Mouse (Mus musculus) forebrain, embryonic 11.5 days (tissue): ENCODE measurements around the gene Pinlyp. TPM values are rescaled to one million over a fixed set of nuclear protein-coding genes. Genes with fewer than 3 reads are reported as not detected.

Source experiments
- ATAC-seq: fragments of 200-750 bp; cut with Nextera tagmentation; replicated peaks from 2 replicates; pipeline ENCODE4 v1.8.0; 2017; ENCODE audit warnings: moderate TSS enrichment; ENCODE audit not compliant: low FRiP score
- DNase-seq: peaks from one replicate; pipeline ENCODE4 v3.0.0-alpha.2; 2017; ENCODE audit warnings: low spot score
- H3K27ac ChIP-seq: fragments of 300-500 bp; sonication (generic); 2 replicates; pipeline ENCODE4 v1.5.1; 2014; ENCODE audit warnings: low read depth, low read length
- H3K27me3 ChIP-seq: fragments of 300-500 bp; sonication (generic); 2 replicates; pipeline ENCODE4 v1.6.1; 2014; ENCODE audit warnings: mild to moderate bottlenecking, low read length, mixed read lengths; ENCODE audit not compliant: control insufficient read depth, insufficient read depth
- H3K36me3 ChIP-seq: fragments of 300-500 bp; sonication (generic); 2 replicates; pipeline ENCODE4 v1.6.1; 2014; ENCODE audit warnings: mild to moderate bottlenecking, low read length, moderate library complexity, mixed read lengths; ENCODE audit not compliant: control insufficient read depth, insufficient read depth
- H3K4me1 ChIP-seq: fragments of 300-500 bp; sonication (generic); replicated peaks from 2 replicates; pipeline ENCODE4 v1.6.1; 2014; ENCODE audit warnings: low read length, mixed read lengths; ENCODE audit not compliant: control insufficient read depth, insufficient read depth
- H3K4me2 ChIP-seq: fragments of 300-500 bp; sonication (generic); 2 replicates; pipeline ENCODE4 v1.6.1; 2014; ENCODE audit warnings: low read depth, mild to moderate bottlenecking, low read length, moderate library complexity, mixed read lengths; ENCODE audit not compliant: severe bottlenecking
- H3K4me3 ChIP-seq: fragments of 300-500 bp; sonication (generic); 2 replicates; pipeline ENCODE4 v1.5.1; 2014; ENCODE audit warnings: low read depth, low read length
- H3K9ac ChIP-seq: fragments of 300-500 bp; sonication (generic); 2 replicates; pipeline ENCODE4 v1.6.1; 2014; ENCODE audit warnings: low read length
- H3K9me3 ChIP-seq: fragments of 300-500 bp; sonication (generic); 2 replicates; pipeline ENCODE4 v1.6.1; 2016; ENCODE audit warnings: low read length, mixed read lengths; ENCODE audit not compliant: control insufficient read depth
- WGBS: fragments of 180-500 bp; shearing (Covaris S2); extraction: QIAGEN DNeasy Blood & Tissue Kit; methylation state at CpG from one replicate; pipeline ENCODE4 v1.1.7; 2014; 5-methylcytosine and 5-hydroxymethylcytosine counted together
- polyA plus RNA-seq: library from polyadenylated mRNA; unstranded; fragments of >200 nt; fragmentation: Nextera tagmentation; extraction: Ambion mirVana; gene quantifications from 2 replicates; pipeline ENCODE4 v1.2.1, GENCODE M21; 2014

Gene Pinlyp
- polyA plus RNA-seq, 1 experiment from 2014 or later = not detected

- H3K9me3 ChIP-seq = no peaks in the 10 kb centered on the region
- no peak overlapping the region for H3K27ac ChIP-seq
- no peak overlapping the region for H3K9ac ChIP-seq
- peaks cover 16% of the 10 kb centered on the region for H3K27me3 ChIP-seq
- H3K4me3 ChIP-seq = no peak overlapping the region
- H3K4me2 ChIP-seq = no peak overlapping the region
- H3K4me1 ChIP-seq = peaks cover 7% of the 10 kb centered on the region
- DNase-seq (no peak), ATAC-seq (no peak)
- 81% methylated on average over 4 of the region's 4 CpGs for WGBS
- H3K36me3 ChIP-seq = no peaks in the 10 kb centered on the region
Measured at GRCm38 (mm10) chr7:24537081-24537480, 8.8 kb downstream of the Pinlyp start.

- H3K4me2 ChIP-seq = no peak overlapping the region
Measured at GRCm38 (mm10) chr7:24534301-24534700, 11.6 kb downstream of the Pinlyp start.

GRCm38 (mm10) chr7:24533806-24534205 is 12.1 kb downstream of the Pinlyp start:
- Histone ChIP-seq H3K9me3 (no peaks in the 10 kb centered on the region), H3K27me3 (peaks cover 16% of the 10 kb centered on the region), H3K9ac (no peak overlapping the region), H3K4me1 (peaks cover 13% of the 10 kb centered on the region), H3K4me2 (0 out of 2 replicates have a peak overlapping the region, but pooled peaks have one; percentile 15), H3K4me3 (0 out of 2 replicates have a peak overlapping the region, but pooled peaks have one; percentile 9), H3K36me3 (no peaks in the 10 kb centered on the region), H3K27ac (no peak overlapping the region)
- DNase-seq (peak; percentile 65), ATAC-seq (no peak)
- 16% methylated on average over 37 of the region's 42 CpGs for WGBS

More at GRCm38 (mm10) chr7:24534301-24534700, 11.6 kb downstream of the Pinlyp start:
- Histone ChIP-seq H3K4me1 (peaks cover 13% of the 10 kb centered on the region), H3K4me3 (no peak overlapping the region), H3K27me3 (peaks cover 16% of the 10 kb centered on the region), H3K9ac (no peak overlapping the region), H3K9me3 (no peaks in the 10 kb centered on the region), H3K27ac (no peak overlapping the region), H3K36me3 (no peaks in the 10 kb centered on the region)
- 25% methylated on average over 19 of the region's 19 CpGs for WGBS
- ATAC-seq = no peak
- DNase-seq = no peak

GRCm38 (mm10) chr7:24533031-24533571 is 12.8 kb downstream of the Pinlyp start:
- H3K27me3 ChIP-seq = peaks cover 16% of the 10 kb centered on the region
- H3K36me3 ChIP-seq = no peaks in the 10 kb centered on the region
- 54% methylated on average over 28 of the region's 28 CpGs for WGBS
- peaks cover 13% of the 10 kb centered on the region for H3K4me1 ChIP-seq
- no peaks in the 10 kb centered on the region for H3K9me3 ChIP-seq
- ATAC-seq (no peak), DNase-seq (no peak)
- no peak overlapping the region for H3K27ac ChIP-seq
- H3K4me3 ChIP-seq = no peak overlapping the region
- H3K4me2 ChIP-seq = no peak overlapping the region
- H3K9ac ChIP-seq = no peak overlapping the region

- Histone ChIP-seq H3K9ac (peak overlapping the region; percentile 91), H3K9me3 (no peaks in the 10 kb centered on the region), H3K4me2 (peak overlapping the region; percentile 90), H3K27ac (peak overlapping the region; percentile 66), H3K4me3 (peak overlapping the region; percentile 47), H3K27me3 (peaks cover 16% of the 10 kb centered on the region), H3K4me1 (peaks cover 13% of the 10 kb centered on the region), H3K36me3 (no peaks in the 10 kb centered on the region)
- peak; percentile 69 for ATAC-seq
- WGBS = under 1% methylated on average over 43 of the region's 43 CpGs
- DNase-seq = peak; percentile 87
Measured at GRCm38 (mm10) chr7:24531211-24531971, 14.5 kb downstream of the Pinlyp start.

- Histone ChIP-seq H3K36me3 (no peaks in the 10 kb centered on the region), H3K9me3 (no peaks in the 10 kb centered on the region), H3K9ac (peak within 1 kb of the TSS; percentile 91), H3K27ac (peak within 1 kb of the TSS; percentile 66), H3K27me3 (peaks cover 16% of the 10 kb centered on the region), H3K4me3 (peak within 1 kb of the TSS; percentile 47), H3K4me2 (peak within 1 kb of the TSS; percentile 90), H3K4me1 (peaks cover 13% of the 10 kb centered on the region)
- peak; percentile 99 for DNase-seq
- under 1% methylated on average over 44 of the region's 44 CpGs for WGBS
- ATAC-seq = peak; percentile 93
Measured at GRCm38 (mm10) chr7:24530062-24530931, 15.6 kb downstream of the Pinlyp start, which contains the start of gene Irgq. Gene Irgq, plus strand, starts transcription at chr7:24530689.

- no peak overlapping the region for H3K27ac ChIP-seq
- ATAC-seq (no peak), DNase-seq (no peak)
- H3K9ac ChIP-seq = peak overlapping the region; percentile 91
- peaks cover 14% of the 10 kb centered on the region for H3K27me3 ChIP-seq
- 67% methylated on average over 11 of the region's 11 CpGs for WGBS
- no peaks in the 10 kb centered on the region for H3K36me3 ChIP-seq
- H3K4me3 ChIP-seq = peak overlapping the region; percentile 47
- H3K4me1 ChIP-seq = peaks cover 13% of the 10 kb centered on the region
- H3K4me2 ChIP-seq = peak overlapping the region; percentile 90
- no peaks in the 10 kb centered on the region for H3K9me3 ChIP-seq
Measured at GRCm38 (mm10) chr7:24529580-24529979, 16.3 kb downstream of the Pinlyp start.

GRCm38 (mm10) chr7:24528861-24529260 is 17.1 kb downstream of the Pinlyp start:
- no peak overlapping the region for H3K9ac ChIP-seq
- H3K27me3 ChIP-seq = peaks cover 9% of the 10 kb centered on the region
- no peaks in the 10 kb centered on the region for H3K36me3 ChIP-seq
- ATAC-seq (no peak), DNase-seq (no peak)
- WGBS = 92% methylated on average over 11 of the region's 11 CpGs
- H3K4me1 ChIP-seq = peaks cover 11% of the 10 kb centered on the region
- H3K4me2 ChIP-seq = no peak overlapping the region
- H3K27ac ChIP-seq = no peak overlapping the region
- no peaks in the 10 kb centered on the region for H3K9me3 ChIP-seq
- H3K4me3 ChIP-seq = no peak overlapping the region
